Mouse (Mus musculus): ENCODE measurements at regions not wholly inside any gene's neighbourhood (a gene's known extent, or its start where the extent isn't known, plus 50 kb on each side); places are given as distances from the start of the nearest gene placed in this dataset.

- DNase-seq = no peak
Measured at GRCm38 (mm10) chr1:91685031-91685430, 116.2 kb upstream of the Twist2 start.

GRCm38 (mm10) chr1:91685789-91686188 is 115.5 kb upstream of the Twist2 start:
- no peak for DNase-seq

- no peak for DNase-seq
Measured at GRCm38 (mm10) chr1:91691601-91692000, 109.7 kb upstream of the Twist2 start.

GRCm38 (mm10) chr1:91692709-91693460 is 108.4 kb upstream of the Twist2 start:
- no peak for DNase-seq

GRCm38 (mm10) chr1:91697053-91697452 is 104.2 kb upstream of the Twist2 start:
- no peak for DNase-seq

GRCm38 (mm10) chr1:91701475-91701874 is 99.8 kb upstream of the Twist2 start:
- DNase-seq = no peak

- no peak for DNase-seq
Measured at GRCm38 (mm10) chr1:91702021-91702420, 99.2 kb upstream of the Twist2 start.

- no peak for DNase-seq
Measured at GRCm38 (mm10) chr1:91702737-91703136, 98.5 kb upstream of the Twist2 start.

GRCm38 (mm10) chr1:91705451-91705850 is 95.8 kb upstream of the Twist2 start:
- no peak for DNase-seq

GRCm38 (mm10) chr1:91708550-91709243 is 92.6 kb upstream of the Twist2 start:
- DNase-seq = no peak

- no peak for DNase-seq
Measured at GRCm38 (mm10) chr1:91709244-91709600, 92.0 kb upstream of the Twist2 start.

GRCm38 (mm10) chr1:91713131-91713530 is 88.1 kb upstream of the Twist2 start:
- no peak for DNase-seq

GRCm38 (mm10) chr1:91714266-91714665 is 87.0 kb upstream of the Twist2 start:
- DNase-seq = no peak

- DNase-seq = no peak
Measured at GRCm38 (mm10) chr1:91715341-91715740, 85.9 kb upstream of the Twist2 start.

- no peak for DNase-seq
Measured at GRCm38 (mm10) chr1:91715791-91716190, 85.5 kb upstream of the Twist2 start.

GRCm38 (mm10) chr1:91716836-91717235 is 84.4 kb upstream of the Twist2 start:
- no peak for DNase-seq

- no peak for DNase-seq
Measured at GRCm38 (mm10) chr1:91717961-91718360, 83.3 kb upstream of the Twist2 start.

- DNase-seq = no peak
Measured at GRCm38 (mm10) chr1:91729246-91729645, 72.0 kb upstream of the Twist2 start.

- DNase-seq = no peak
Measured at GRCm38 (mm10) chr1:91730281-91730680, 71.0 kb upstream of the Twist2 start.

GRCm38 (mm10) chr1:91731703-91732102 is 69.6 kb upstream of the Twist2 start:
- DNase-seq = no peak

GRCm38 (mm10) chr1:91732461-91732861 is 68.8 kb upstream of the Twist2 start:
- no peak for DNase-seq

- DNase-seq = no peak
Measured at GRCm38 (mm10) chr1:91734731-91735130, 66.5 kb upstream of the Twist2 start.

GRCm38 (mm10) chr1:91735436-91735835 is 65.8 kb upstream of the Twist2 start:
- no peak for DNase-seq

GRCm38 (mm10) chr1:91740661-91741060 is 60.6 kb upstream of the Twist2 start:
- DNase-seq = no peak

- DNase-seq = no peak
Measured at GRCm38 (mm10) chr1:91742031-91742430, 59.2 kb upstream of the Twist2 start.
